Mouse (Mus musculus): ENCODE data around the gene Ago3. TPM values are rescaled to one million over a fixed set of nuclear protein-coding genes. Genes with fewer than 3 reads are reported as not detected.

The Ago3 gene
- total RNA-seq (2012; rRNA removed) (6.0 and 7.3 TPM in 2 replicates), polyA plus RNA-seq (2012; ENCODE audit: insufficient read depth in 1 of 2, insufficient read length in 2 of 2, low read depth in 1 of 2, low replicate concordance in 2 of 2, missing spikeins in 1 of 2) (1 to 10 TPM in 1 of 2 experiments, not detected in 1; 7.9 TPM)

DNA sequence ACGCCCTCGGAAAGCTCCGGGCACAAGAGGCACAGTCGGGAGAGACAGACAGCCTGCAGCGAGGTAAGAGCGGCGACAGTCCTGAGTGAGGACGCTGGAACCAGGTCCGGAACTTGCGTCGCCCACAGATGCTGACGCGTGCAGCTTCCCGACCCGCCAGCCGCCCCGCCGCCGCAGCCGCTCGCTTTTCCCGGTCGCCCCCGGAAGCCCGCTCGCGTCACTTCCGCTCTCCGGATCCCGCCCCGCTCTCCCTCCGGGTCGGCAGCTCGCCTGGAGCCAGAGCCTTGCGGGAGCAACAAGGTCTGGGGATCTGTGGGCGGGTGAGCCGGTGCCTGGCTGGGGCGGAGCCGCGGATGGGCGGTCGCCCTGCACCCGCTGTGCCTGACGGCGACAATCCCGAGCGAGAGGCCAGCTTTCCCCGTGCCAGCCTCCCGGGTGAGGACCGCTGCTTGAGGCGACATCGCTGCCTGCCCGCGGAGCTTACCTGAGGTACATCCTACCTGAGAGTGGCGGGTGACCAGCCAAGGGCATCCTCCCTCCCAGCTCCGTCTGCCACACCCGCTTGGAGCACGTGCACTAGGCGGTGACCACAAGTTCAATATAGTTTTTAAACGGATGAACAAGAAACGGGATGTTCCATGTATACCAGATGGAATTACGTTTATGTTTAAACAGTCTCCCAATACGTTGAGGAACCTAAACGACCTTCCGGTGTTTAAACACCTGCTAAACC, at the start of gene Ago3:
Gene Ago3 (minus strand): TSS at position 210 of the 733 bp plus-strand sequence.
- Histone ChIP-seq H3K9me3 (replicated peaks; ENCODE audit: insufficient read depth, low read length) (no peaks in the 10 kb centered on the region), H3K9ac (ENCODE audit: control insufficient read depth, low read depth, low read length, poor library complexity, severe bottlenecking) (peak within 1 kb of the TSS; percentile 88), H3K79me2 (ENCODE audit: control insufficient read depth, insufficient read depth, low read length, poor library complexity) (peaks cover 14% of the 10 kb centered on the region), H3K4me1 (ENCODE audit: control insufficient read depth in 1 of 2, insufficient read depth in 2 of 2, low read length in 2 of 2) (peaks cover 5 to 6% of the 10 kb centered on the region in 2 experiments), H3K4me3 (ENCODE audit: control insufficient read depth in 1 of 2, insufficient read depth in 1 of 2, low read depth in 2 of 2, low read length in 2 of 2) (peak within 1 kb of the TSS; percentile 88 to 97), H3K27me3 (ENCODE audit: control insufficient read depth in 1 of 2, insufficient read depth in 2 of 2, low read length in 2 of 2) (no peaks in the 10 kb centered on the region), H3K27ac (ENCODE audit: control insufficient read depth, low read depth, low read length) (peak within 1 kb of the TSS; percentile 71), H3K36me3 (ENCODE audit: control insufficient read depth in 1 of 2, insufficient read depth in 2 of 2, low read length in 2 of 2) (peaks cover 0 to 10% of the 10 kb centered on the region in 2 experiments; a peak in 2 of 4 replicates)
- DNase-seq (ENCODE audit: low read depth, low spot score) = peak; percentile 94
- TF ChIP-seq POLR2A (IDR thresholded peaks at IDR 0.05; ENCODE audit: control insufficient read depth in 1 of 2, insufficient read depth in 1 of 2, low read depth in 1 of 2, low read length in 2 of 2, poor library complexity in 1 of 2) = peak; percentile 80 to 86
- TF ChIP-seq SIN3A (IDR thresholded peaks at IDR 0.05; ENCODE audit: low read length) = peak; percentile 65
- TF ChIP-seq HCFC1 (IDR thresholded peaks at IDR 0.05; ENCODE audit: low read depth, low read length) = peak; percentile 84
- no peak for TF ChIP-seq ZKSCAN1 (IDR thresholded peaks at IDR 0.05; ENCODE audit: low read depth, low read length)
- peak; percentile 80; the same call in 1 of the 2 replicates for TF ChIP-seq UBTF (IDR thresholded peaks at IDR 0.05; ENCODE audit: borderline replicate concordance, insufficient read depth, low read depth, low read length)
- no peak for TF ChIP-seq TAL1 (IDR thresholded peaks at IDR 0.05; ENCODE audit: low read length)
- peak; percentile 84; the same call in 1 of the 2 replicates for TF ChIP-seq MYC (IDR thresholded peaks at IDR 0.05; ENCODE audit: low read depth, low read length)
- peak; percentile 61; the same call in 1 of the 2 replicates for TF ChIP-seq POLR2AphosphoS2 (IDR thresholded peaks at IDR 0.05; ENCODE audit: low read length)
- TF ChIP-seq CHD1 (IDR thresholded peaks at IDR 0.05; ENCODE audit: low read depth, low read length) = no peak
- 0 out of 2 replicates have a peak, but pooled peaks have one; percentile 79 for TF ChIP-seq ZMIZ1 (IDR thresholded peaks at IDR 0.05; ENCODE audit: low read depth, low read length)
- peak; percentile 67; the same call in 1 of the 2 replicates for TF ChIP-seq ELF1 (IDR thresholded peaks at IDR 0.05; ENCODE audit: low read depth, low read length)
- TF ChIP-seq USF1 (IDR thresholded peaks at IDR 0.05; ENCODE audit: low read depth, low read length) = peak; percentile 19; the same call in 1 of the 2 replicates
- peak; percentile 31; the same call in 1 of the 2 replicates for TF ChIP-seq ETS1 (IDR thresholded peaks at IDR 0.05; ENCODE audit: low read depth, low read length)
- peak; percentile 93 for TF ChIP-seq MXI1 (IDR thresholded peaks at IDR 0.05; ENCODE audit: low read depth, low read length)
- peak; percentile 84 for TF ChIP-seq MAX (IDR thresholded peaks at IDR 0.05; ENCODE audit: low read length)
- TF ChIP-seq POLR2AphosphoS5 (IDR thresholded peaks at IDR 0.05; ENCODE audit: borderline replicate concordance, low read depth, low read length) = no peak
- TF ChIP-seq NELFE (IDR thresholded peaks at IDR 0.05; ENCODE audit: low read depth, low read length) = peak; percentile 77
- TF ChIP-seq BHLHE40 (IDR thresholded peaks at IDR 0.05; ENCODE audit: borderline replicate concordance, low read depth, low read length) = peak; percentile 87
- 0 out of 2 replicates have a peak, but pooled peaks have one; percentile 34 for TF ChIP-seq TBP (IDR thresholded peaks at IDR 0.05; ENCODE audit: low read depth, low read length)
- 0 out of 2 replicates have a peak, but pooled peaks have one; percentile 21 for TF ChIP-seq TCF12 (IDR thresholded peaks at IDR 0.05; ENCODE audit: low read depth, low read length)
- peak; percentile 99 for TF ChIP-seq MAZ (IDR thresholded peaks at IDR 0.05; ENCODE audit: low read depth, low read length)
- no peak for TF ChIP-seq JUND (IDR thresholded peaks at IDR 0.05; ENCODE audit: low read depth, low read length)

All from MEL (cell line).